Mouse (Mus musculus) lung, postnatal 0 days (tissue): ENCODE results near the gene Birc6. TPM values are rescaled to one million over a fixed set of nuclear protein-coding genes. Genes with fewer than 3 reads are reported as not detected.
A peak's percentile ranks its signal among the peaks of the same experiment; 100 is the strongest.

Source experiments
- ATAC-seq: fragments of 200-750 bp; cut with Nextera tagmentation; 2 replicates; pipeline ENCODE4 v1.8.0; 2017; ENCODE audit warnings: moderate library complexity
- DNase-seq: peaks from one replicate; pipeline ENCODE4 v3.0.0-alpha.2; 2016; ENCODE audit warnings: low spot score
- H3K27ac ChIP-seq: fragments of 300-500 bp; sonication (generic); 2 replicates; pipeline ENCODE4 v1.5.1; 2014; ENCODE audit warnings: antibody characterized with exemption, mild to moderate bottlenecking, low read length, mixed read lengths
- H3K27me3 ChIP-seq: fragments of 300-500 bp; sonication (generic); replicated peaks from 2 replicates; pipeline ENCODE4 v1.6.1; 2014; ENCODE audit warnings: low read length, mixed read lengths; ENCODE audit not compliant: insufficient read depth
- H3K36me3 ChIP-seq: fragments of 300-500 bp; sonication (generic); 2 replicates; pipeline ENCODE4 v1.6.1; 2014; ENCODE audit warnings: low read length, mixed read lengths; ENCODE audit not compliant: insufficient read depth
- H3K4me1 ChIP-seq: fragments of 300-500 bp; sonication (generic); 2 replicates; pipeline ENCODE4 v1.6.1; 2014; ENCODE audit warnings: antibody characterized with exemption, low read depth, low read length, mixed read lengths; ENCODE audit not compliant: insufficient read depth
- H3K4me2 ChIP-seq: fragments of 300-500 bp; sonication (generic); replicated peaks from 2 replicates; pipeline ENCODE4 v1.6.1; 2014; ENCODE audit warnings: low read depth, mild to moderate bottlenecking, low read length, moderate library complexity, mixed read lengths
- H3K4me3 ChIP-seq: fragments of 300-500 bp; sonication (generic); 2 replicates; pipeline ENCODE4 v1.5.1; 2014; ENCODE audit warnings: low read depth, low read length
- H3K9ac ChIP-seq: fragments of 300-500 bp; sonication (generic); replicated peaks from 2 replicates; pipeline ENCODE4 v1.6.1; 2014; ENCODE audit warnings: low read depth, mild to moderate bottlenecking
- H3K9me3 ChIP-seq: fragments of 300-500 bp; sonication (generic); 2 replicates; pipeline ENCODE4 v1.6.1; 2016; ENCODE audit warnings: low read length, mixed read lengths
- CTCF ChIP-seq: IDR thresholded peaks from 2 replicates; pipeline ENCODE4 v1.5.1; 2016; ENCODE audit warnings: antibody characterized with exemption, mild to moderate bottlenecking
- EP300 ChIP-seq: IDR thresholded peaks from 2 replicates; pipeline ENCODE4 v1.6.1; 2016; ENCODE audit warnings: antibody characterized with exemption, mild to moderate bottlenecking, control low read depth
- WGBS: fragments of 180-500 bp; shearing (Covaris S2); extraction: QIAGEN DNeasy Blood & Tissue Kit; methylation state at CpG from one replicate; pipeline ENCODE4 v1.1.7; 2014; 5-methylcytosine and 5-hydroxymethylcytosine counted together
- polyA plus RNA-seq: library from polyadenylated mRNA; unstranded; fragments of >200 nt; fragmentation: Nextera tagmentation; extraction: Ambion mirVana; gene quantifications from 2 replicates; pipeline ENCODE4 v1.2.1, GENCODE M21; 2015

Gene Birc6
- polyA plus RNA-seq, 1 experiment from 2014 or later = 108 TPM

- Histone ChIP-seq H3K4me1 (no peaks in the 10 kb centered on the region), H3K9me3 (no peaks in the 10 kb centered on the region), H3K4me2 (no peak overlapping the region), H3K4me3 (no peak overlapping the region), H3K27me3 (no peaks in the 10 kb centered on the region), H3K9ac (no peak overlapping the region), H3K27ac (no peak overlapping the region), H3K36me3 (no peaks in the 10 kb centered on the region)
- ATAC-seq (peak; percentile 53), DNase-seq (peak; percentile 40)
- TF ChIP-seq CTCF (no peak), EP300 (no peak)
- 69% methylated on average over 4 of the region's 4 CpGs for whole genome bisulfite sequencing
These were observed 182.6 kb downstream of the Birc6 start for GRCm38 (mm10) chr17:74710731-74711130.

GRCm38 (mm10) chr17:74711627-74712026 lies 183.5 kb downstream of the Birc6 start:
- no peak overlapping the region for H3K4me2 ChIP-seq
- no peaks in the 10 kb centered on the region for H3K4me1 ChIP-seq
- H3K27ac ChIP-seq = no peak overlapping the region
- DNase-seq = no peak
- no peaks in the 10 kb centered on the region for H3K27me3 ChIP-seq
- H3K4me3 ChIP-seq = no peak overlapping the region
- 89% methylated on average over 8 of the region's 8 CpGs for WGBS
- ATAC-seq = no peak
- TF ChIP-seq EP300 (no peak), CTCF (no peak)
- no peaks in the 10 kb centered on the region for H3K36me3 ChIP-seq
- H3K9ac ChIP-seq = no peak overlapping the region
- no peaks in the 10 kb centered on the region for H3K9me3 ChIP-seq

- Histone ChIP-seq H3K9me3 (no peaks in the 10 kb centered on the region), H3K27me3 (no peaks in the 10 kb centered on the region), H3K4me1 (no peaks in the 10 kb centered on the region), H3K36me3 (no peaks in the 10 kb centered on the region), H3K27ac (no peak overlapping the region), H3K4me2 (no peak overlapping the region), H3K9ac (no peak overlapping the region), H3K4me3 (no peak overlapping the region)
- TF ChIP-seq EP300 (no peak), CTCF (no peak)
- 56% methylated on average over 3 of the region's 3 CpGs for WGBS
- no peak for DNase-seq
- no peak for ATAC-seq
These were observed 187.0 kb downstream of the Birc6 start for GRCm38 (mm10) chr17:74715128-74715527.

GRCm38 (mm10) chr17:74715724-74716123 lies 187.6 kb downstream of the Birc6 start:
- TF ChIP-seq EP300 (no peak), CTCF (no peak)
- Histone ChIP-seq H3K9me3 (no peaks in the 10 kb centered on the region), H3K27me3 (no peaks in the 10 kb centered on the region), H3K36me3 (no peaks in the 10 kb centered on the region), H3K27ac (no peak overlapping the region), H3K4me2 (no peak overlapping the region), H3K9ac (no peak overlapping the region), H3K4me3 (no peak overlapping the region), H3K4me1 (no peaks in the 10 kb centered on the region)
- no peak for DNase-seq
- ATAC-seq = no peak
- no CpG with 5 or more reads among the region's 1 CpGs for WGBS

- Histone ChIP-seq H3K4me2 (0 out of 2 replicates have a peak overlapping the region, but pooled peaks have one; percentile 87), H3K4me1 (no peaks in the 10 kb centered on the region), H3K9ac (no peak overlapping the region), H3K36me3 (no peaks in the 10 kb centered on the region), H3K27me3 (no peaks in the 10 kb centered on the region), H3K27ac (no peak overlapping the region), H3K9me3 (no peaks in the 10 kb centered on the region), H3K4me3 (no peak overlapping the region)
- ATAC-seq = no peak
- no peak for DNase-seq
- no peak for TF ChIP-seq EP300
- TF ChIP-seq CTCF = no peak
- 37% methylated on average over 3 of the region's 3 CpGs for WGBS
These were observed 188.5 kb downstream of the Birc6 start for GRCm38 (mm10) chr17:74716643-74717042.

- H3K9ac ChIP-seq = 0 out of 2 replicates have a peak overlapping the region, but pooled peaks have one; percentile 17
- no peak overlapping the region for H3K27ac ChIP-seq
- ATAC-seq (peak; percentile 61), DNase-seq (no peak)
- peak overlapping the region; percentile 87 for H3K4me2 ChIP-seq
- H3K27me3 ChIP-seq = no peaks in the 10 kb centered on the region
- no peaks in the 10 kb centered on the region for H3K9me3 ChIP-seq
- no peaks in the 10 kb centered on the region for H3K36me3 ChIP-seq
- WGBS = 9% methylated on average over 14 of the region's 14 CpGs
- peak overlapping the region; percentile 61 for H3K4me3 ChIP-seq
- TF ChIP-seq CTCF = no peak
- TF ChIP-seq EP300 = no peak
- H3K4me1 ChIP-seq = no peaks in the 10 kb centered on the region
These were observed 189.1 kb downstream of the Birc6 start for GRCm38 (mm10) chr17:74717091-74717617.
